In the genomic region with DNA sequence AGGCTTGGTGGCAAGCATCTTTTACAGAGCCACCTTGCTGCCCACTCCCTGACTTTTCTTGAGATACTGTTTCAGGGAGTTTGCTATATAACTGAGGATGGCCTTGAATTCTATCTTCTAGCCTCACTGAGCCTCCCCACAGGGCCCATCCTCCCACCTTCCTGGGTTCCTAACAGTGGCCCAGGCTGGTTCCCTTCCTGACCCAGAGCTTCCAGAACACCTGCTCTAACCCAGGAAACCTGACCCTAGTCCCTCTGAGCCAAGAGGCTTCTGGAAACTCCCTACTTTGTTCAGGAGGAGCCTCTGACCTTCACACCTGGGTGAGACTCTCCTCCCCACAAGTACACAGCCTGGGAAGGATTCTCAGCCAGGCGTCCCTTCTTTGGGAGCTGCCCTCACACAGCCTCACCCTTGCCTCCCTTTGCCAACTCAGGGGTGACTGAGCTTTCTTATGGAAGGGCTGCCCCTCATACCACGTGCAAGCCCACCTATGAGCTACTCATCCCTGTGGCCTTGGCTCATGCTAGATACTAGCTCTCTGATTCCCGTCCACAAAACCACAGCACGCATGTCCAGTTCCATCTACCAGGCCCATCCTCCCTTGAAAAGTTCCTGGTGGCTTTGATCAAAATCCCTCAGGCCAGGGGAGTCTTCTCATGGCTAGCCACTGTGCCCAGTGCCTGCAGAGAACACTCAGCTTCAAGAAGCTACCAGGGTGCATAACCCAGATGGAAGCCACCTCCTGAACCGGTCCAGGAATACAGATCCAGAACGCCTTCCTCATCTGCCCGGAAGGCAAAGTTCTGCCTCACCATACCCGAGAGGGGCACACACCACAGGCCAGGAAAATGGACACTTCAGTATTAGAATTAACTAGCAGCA, we compare ENCODE assay signal across 22 mouse cellular contexts. TPM values are rescaled to one million over a fixed set of nuclear protein-coding genes. Genes with fewer than 3 reads are reported as not detected.
DNase-seq lines count a peak whose midpoint lies in the region; ATAC-seq and TF ChIP-seq lines count a peak whose summit lies in the region.
"Had no signal": no experiment of that assay in that cellular context is flagged by ENCODE, and none has a peak within 500 bp of the region (broad histone marks: within the 10 kb centered on the region; RNA-seq: fewer than 3 reads in every experiment).

No protein-coding gene starts in this region.

- H3K4me3 ChIP-seq in heart, embryonic 10.5 days = no peak overlapping the region
- no peak overlapping the region for H3K4me3 ChIP-seq in lung, embryonic 15.5 days
- no peak overlapping the region for H3K4me3 ChIP-seq in intestine, postnatal 0 days (ENCODE audit: low read depth, low read length)
- no peak overlapping the region for H3K4me3 ChIP-seq in stomach, embryonic 16.5 days (replicated peaks; ENCODE audit: low read length)
- H3K4me3 ChIP-seq: forebrain, embryonic 10.5 days; limb, embryonic 15.5 days; myocyte; neural tube, embryonic 15.5 days had no signal

- no peak for TF ChIP-seq CTCF in intestine, postnatal 0 days (IDR thresholded peaks at IDR 0.05; ENCODE audit: low read depth)

- peaks cover 24% of the 10 kb centered on the region for H3K36me3 ChIP-seq in heart, embryonic 10.5 days
- H3K36me3 ChIP-seq in lung, embryonic 15.5 days = 0 out of 2 replicates have a peak, but pooled peaks cover 11% of the 10 kb centered on the region
- H3K36me3 ChIP-seq in intestine, postnatal 0 days (ENCODE audit: control insufficient read depth, insufficient read depth) = 0 out of 2 replicates have a peak, but pooled peaks cover 6% of the 10 kb centered on the region
- no peaks in the 10 kb centered on the region for H3K36me3 ChIP-seq in stomach, embryonic 16.5 days (ENCODE audit: control insufficient read depth, insufficient read depth, low read length)
- H3K36me3 ChIP-seq: limb, embryonic 15.5 days; neural tube, embryonic 15.5 days had no signal

- 0 out of 2 replicates have a peak, but pooled peaks cover 3% of the 10 kb centered on the region for H3K9me3 ChIP-seq in heart, embryonic 10.5 days
- H3K9me3 ChIP-seq in lung, embryonic 15.5 days = no peaks in the 10 kb centered on the region
- H3K9me3 ChIP-seq in intestine, postnatal 0 days (ENCODE audit: control insufficient read depth) = no peaks in the 10 kb centered on the region
- no peaks in the 10 kb centered on the region for H3K9me3 ChIP-seq in stomach, embryonic 16.5 days (replicated peaks; ENCODE audit: control insufficient read depth, low read length)
- H3K9me3 ChIP-seq: limb, embryonic 15.5 days; neural tube, embryonic 15.5 days had no signal

- no peak for DNase-seq in heart, embryonic 10.5 days (ENCODE audit: low spot score)
- no peak for DNase-seq in heart, adult 9 months (ENCODE audit: low spot score in 2 of 2)
- no peak for DNase-seq in lung, postnatal 36 days
- DNase-seq in T-cell, adult 2 months (ENCODE audit: low spot score) = no peak
- DNase-seq: adrenal gland, postnatal 25 days; cerebellum, adult 8-10 months; heart, postnatal 10 days; layer of hippocampus, postnatal 36 days; lung, adult 18-20 months; lung, postnatal 4 days; midbrain, embryonic 14.5 days had no signal

- ATAC-seq in lung, embryonic 15.5 days (ENCODE audit: borderline replicate concordance, extremely low read depth, low FRiP score, low TSS enrichment) = 0 out of 2 replicates have a peak, but pooled peaks have one; percentile 35
- ATAC-seq in intestine, postnatal 0 days = peak; percentile 60
- ATAC-seq in stomach, embryonic 16.5 days (ENCODE audit: insufficient read depth, low FRiP score) = no peak
- ATAC-seq: activated CD4-positive, CD25-positive, alpha-beta regulatory T cell, adult 4 months had no signal

- H3K4me2 ChIP-seq in lung, embryonic 15.5 days = no peak overlapping the region
- H3K4me2 ChIP-seq in intestine, postnatal 0 days (replicated peaks; ENCODE audit: low read depth) = no peak overlapping the region
- no peak overlapping the region for H3K4me2 ChIP-seq in stomach, embryonic 16.5 days (ENCODE audit: low read depth, low read length)
- H3K4me2 ChIP-seq: hindbrain, embryonic 14.5 days; limb, embryonic 15.5 days; neural tube, embryonic 15.5 days had no signal

- H3K27me3 ChIP-seq in heart, embryonic 10.5 days (ENCODE audit: insufficient read depth, poor library complexity, severe bottlenecking) = no peaks in the 10 kb centered on the region
- H3K27me3 ChIP-seq in lung, embryonic 15.5 days = no peaks in the 10 kb centered on the region
- no peaks in the 10 kb centered on the region for H3K27me3 ChIP-seq in intestine, postnatal 0 days (replicated peaks; ENCODE audit: control insufficient read depth, insufficient read depth, low read length)
- no peaks in the 10 kb centered on the region for H3K27me3 ChIP-seq in stomach, embryonic 16.5 days (ENCODE audit: control insufficient read depth, insufficient read depth, low read length)
- H3K27me3 ChIP-seq: limb, embryonic 15.5 days; neural tube, embryonic 15.5 days had no signal

- WGBS in heart, embryonic 10.5 days = 85% methylated on average over 8 of the region's 8 CpGs
- WGBS in lung, embryonic 15.5 days = 87% methylated on average over 8 of the region's 8 CpGs
- WGBS in intestine, postnatal 0 days = 75% methylated on average over 8 of the region's 8 CpGs
- 86% methylated on average over 8 of the region's 8 CpGs for WGBS in stomach, embryonic 16.5 days

- H3K27ac ChIP-seq in heart, embryonic 10.5 days = 0 out of 2 replicates have a peak overlapping the region, but pooled peaks have one; percentile 2
- no peak overlapping the region for H3K27ac ChIP-seq in lung, embryonic 15.5 days
- no peak overlapping the region for H3K27ac ChIP-seq in intestine, postnatal 0 days (ENCODE audit: low read depth, low read length)
- peak overlapping the region; percentile 10; the same call in 1 of the 2 replicates for H3K27ac ChIP-seq in stomach, embryonic 16.5 days (ENCODE audit: low read length)
- H3K27ac ChIP-seq: forebrain, embryonic 10.5 days; hindbrain, embryonic 14.5 days; limb, embryonic 15.5 days; neural tube, embryonic 15.5 days had no signal

- peaks cover 17% of the 10 kb centered on the region for H3K4me1 ChIP-seq in heart, embryonic 10.5 days
- peaks cover 4% of the 10 kb centered on the region; the same call in 1 of the 2 replicates for H3K4me1 ChIP-seq in lung, embryonic 15.5 days
- peaks cover 4% of the 10 kb centered on the region for H3K4me1 ChIP-seq in intestine, postnatal 0 days (replicated peaks; ENCODE audit: control insufficient read depth, insufficient read depth, low read length)
- H3K4me1 ChIP-seq in stomach, embryonic 16.5 days (ENCODE audit: control insufficient read depth, insufficient read depth, low read length) = 0 out of 2 replicates have a peak, but pooled peaks cover 5% of the 10 kb centered on the region

- no peak overlapping the region for H3K9ac ChIP-seq in lung, embryonic 15.5 days
- no peak overlapping the region for H3K9ac ChIP-seq in intestine, postnatal 0 days (ENCODE audit: low read depth, low read length)
- no peak overlapping the region for H3K9ac ChIP-seq in stomach, embryonic 16.5 days (ENCODE audit: low read length)
- H3K9ac ChIP-seq: hindbrain, embryonic 14.5 days; limb, embryonic 15.5 days; neural tube, embryonic 15.5 days had no signal

RNA-seq across cellular contexts. Expression of a gene that starts 13.9 kb away (rescaled TPM):
- 5.8 and 7.4 TPM in 2 replicates for polyA plus RNA-seq in heart, embryonic 10.5 days (2016; fragmentation: Nextera tagmentation; extraction: Ambion mirVana)
- 5.8 and 8.0 TPM in 2 replicates for polyA plus RNA-seq in lung, embryonic 15.5 days (2015; fragmentation: Nextera tagmentation; extraction: Ambion mirVana)
- 1.6 and 1.7 TPM in 2 replicates for polyA plus RNA-seq in intestine, postnatal 0 days (2015; fragmentation: Nextera tagmentation; extraction: Ambion mirVana)
- 3.9 and 4.5 TPM in 2 replicates for polyA plus RNA-seq in stomach, embryonic 16.5 days (2015; fragmentation: Nextera tagmentation; extraction: Ambion mirVana)

RNA-seq across cellular contexts. Expression of a gene that starts 27.8 kb away (rescaled TPM):
- not detected in 2 replicates for polyA plus RNA-seq in heart, embryonic 10.5 days (2016; fragmentation: Nextera tagmentation; extraction: Ambion mirVana)
- polyA plus RNA-seq in lung, embryonic 15.5 days (2015; fragmentation: Nextera tagmentation; extraction: Ambion mirVana) = 0.04 TPM in 1 of 2 replicates, not detected in the other
- 0.14 TPM in 1 of 2 replicates, not detected in the other for polyA plus RNA-seq in intestine, postnatal 0 days (2015; fragmentation: Nextera tagmentation; extraction: Ambion mirVana)
- 0.05 and 0.10 TPM in 2 replicates for polyA plus RNA-seq in stomach, embryonic 16.5 days (2015; fragmentation: Nextera tagmentation; extraction: Ambion mirVana)
- polyA plus RNA-seq: C2C12; forebrain, embryonic 10.5 days; large intestine, adult 2 months; limb, embryonic 15.5 days; myocyte had no signal

Comparison
In these comparisons a context has a peak if more than half of its experiments do, and no peak if none do; other contexts are left out.
1. H3K27ac ChIP-seq: peak in heart, embryonic 10.5 days (single experiment) and stomach, embryonic 16.5 days (single experiment); none in lung, embryonic 15.5 days (single experiment) and intestine, postnatal 0 days (single experiment).